Mouse (Mus musculus) adrenal gland, postnatal 36 days (tissue): ENCODE results near the gene Gins1. TPM values are rescaled to one million over a fixed set of nuclear protein-coding genes. Genes with fewer than 3 reads are reported as not detected.

Source experiments
- DNase-seq, 2 experiments: peaks; one replicate each; pipeline ENCODE4 v3.0.0; 2021; ENCODE audit warnings: mixed read lengths in 1 of 2
- total RNA-seq, 2 experiments: library from RNA; stranded (reverse); gene quantifications; 2 replicates each; pipeline ENCODE4 v1.2.3; 2021

Gene Gins1
- total RNA-seq, 2 experiments from 2014 or later = 3.5 to 3.9 TPM

DNA sequence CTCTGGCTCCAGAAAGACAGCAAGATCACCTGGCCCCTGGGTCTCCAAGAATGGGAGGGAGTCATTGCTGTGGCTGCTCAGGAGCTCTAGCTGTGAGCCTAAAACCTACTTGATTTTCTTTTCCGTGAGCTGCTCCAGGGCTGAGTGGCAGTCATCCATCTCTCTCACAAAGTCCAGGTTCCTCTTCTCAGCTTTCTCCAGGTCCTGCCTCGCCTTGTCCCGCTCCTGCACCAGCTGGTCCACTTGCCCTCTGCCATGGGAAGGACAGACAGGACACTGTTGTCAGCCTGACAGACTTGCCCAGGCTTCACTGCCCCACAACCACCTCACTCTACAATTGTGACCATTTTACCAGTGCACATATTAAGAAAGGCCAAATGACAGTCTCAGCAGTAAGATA is 58.0 kb downstream of the Gins1 start:
- DNase-seq = no peak

DNA sequence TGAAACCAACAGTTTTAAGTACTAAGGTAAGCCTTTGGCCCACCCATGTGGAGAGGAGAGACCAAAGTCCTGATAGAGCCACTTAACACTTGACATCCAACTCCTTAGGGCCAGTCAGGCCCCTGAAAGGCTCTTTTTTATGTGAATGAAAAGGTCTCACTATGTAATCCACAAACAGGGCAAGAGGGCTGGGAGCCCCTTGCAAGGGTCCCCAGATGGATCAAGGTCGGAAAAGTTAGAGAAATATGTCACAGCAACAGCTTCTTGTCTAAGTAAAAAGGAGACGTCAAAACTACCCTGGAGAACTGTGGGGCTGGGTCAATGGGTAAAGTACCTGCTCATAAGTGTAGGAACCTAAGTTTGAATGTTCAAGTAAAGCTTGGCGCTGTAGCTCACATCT is 59.4 kb downstream of the Gins1 start:
- no peak for DNase-seq

GRCm38 (mm10) chr2:150965951-150966350 is 60.8 kb downstream of the Gins1 start:
- no peak for DNase-seq

DNA sequence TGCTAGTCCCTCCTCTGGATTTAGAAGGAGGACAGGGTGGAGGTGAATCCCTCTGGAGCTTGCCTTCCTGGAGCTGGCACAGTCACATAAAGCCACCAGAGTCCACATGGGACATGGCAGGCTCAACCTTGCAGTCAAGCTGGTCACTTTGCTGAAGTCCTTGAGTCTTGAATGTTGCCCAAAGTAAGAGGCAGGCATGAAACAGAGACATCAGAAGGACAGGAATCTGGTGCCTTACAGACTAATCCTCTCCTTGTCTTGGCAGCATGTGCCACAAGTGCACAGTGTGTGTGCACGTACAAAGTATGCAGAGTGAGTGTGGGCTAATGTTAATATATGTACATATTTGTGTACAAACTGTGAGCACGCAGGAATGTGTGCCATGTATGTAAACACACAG is 62.3 kb downstream of the Gins1 start:
- no peak for DNase-seq

DNA sequence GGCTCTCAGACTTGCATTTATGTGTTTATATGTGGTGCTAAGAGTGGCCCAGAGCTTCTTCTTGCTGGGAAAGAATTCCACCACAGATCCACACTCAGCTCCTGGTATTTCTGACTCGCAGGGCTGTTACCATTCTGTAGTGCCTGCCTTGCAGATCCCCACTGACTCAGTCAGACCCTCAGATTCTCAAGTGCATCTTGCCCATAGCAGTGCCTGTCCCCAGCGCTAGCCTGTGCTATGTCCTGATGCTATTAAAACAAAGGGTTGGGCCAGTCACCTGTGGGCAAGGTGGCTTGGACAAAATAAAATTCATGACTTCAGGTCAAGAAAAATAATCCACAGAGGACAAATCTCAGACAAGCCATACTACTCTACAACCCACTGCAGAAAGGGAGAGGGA is 64.0 kb downstream of the Gins1 start:
- DNase-seq = no peak

DNA sequence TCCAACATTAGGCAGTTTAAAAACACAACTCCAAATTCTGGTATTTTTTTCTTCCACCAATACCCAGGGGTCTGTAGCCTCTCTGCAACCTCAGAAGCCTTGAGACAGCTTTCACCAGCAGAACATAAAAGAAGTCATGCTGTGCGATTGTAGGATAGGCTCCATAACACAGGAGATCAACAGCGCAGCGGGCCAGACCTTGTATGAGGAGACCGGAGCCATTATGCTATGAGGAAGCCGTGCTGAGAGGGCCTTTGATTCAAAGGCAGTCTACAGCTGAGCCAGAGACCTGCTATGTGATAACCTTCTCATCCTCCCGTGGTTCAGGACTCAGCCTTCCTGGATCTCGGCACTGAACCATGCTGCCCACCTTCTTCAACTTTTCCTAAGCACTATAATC is 66.7 kb downstream of the Gins1 start:
- DNase-seq = no peak

GRCm38 (mm10) chr2:150972681-150973080 is 67.5 kb downstream of the Gins1 start:
- DNase-seq = no peak

GRCm38 (mm10) chr2:150973401-150974115 is 68.4 kb downstream of the Gins1 start:
- no peak for DNase-seq

- DNase-seq = no peak
Observed at GRCm38 (mm10) chr2:150976871-150977270, 71.7 kb downstream of the Gins1 start.

DNA sequence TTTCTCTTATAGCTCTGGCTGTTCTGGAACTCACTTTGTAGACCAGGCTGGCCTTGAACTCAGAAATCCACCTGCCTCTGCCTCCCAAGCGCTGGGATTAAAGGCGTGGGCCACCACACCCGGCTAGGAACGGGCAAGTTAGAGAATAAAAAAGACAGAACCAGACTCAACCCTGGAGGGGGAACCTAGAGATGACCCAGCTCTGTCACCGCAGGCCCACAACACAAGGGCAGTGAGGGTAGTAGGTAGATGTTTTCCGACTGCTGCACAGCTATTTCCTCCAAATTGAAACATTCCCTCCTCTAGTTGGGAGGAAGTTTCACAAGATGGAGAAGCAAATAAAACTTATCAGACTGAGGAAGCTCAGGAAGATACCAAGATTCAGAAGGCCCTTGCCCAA is 72.5 kb downstream of the Gins1 start:
- DNase-seq = no peak

- no peak for DNase-seq
Observed at GRCm38 (mm10) chr2:150978791-150979190, 73.6 kb downstream of the Gins1 start.

DNA sequence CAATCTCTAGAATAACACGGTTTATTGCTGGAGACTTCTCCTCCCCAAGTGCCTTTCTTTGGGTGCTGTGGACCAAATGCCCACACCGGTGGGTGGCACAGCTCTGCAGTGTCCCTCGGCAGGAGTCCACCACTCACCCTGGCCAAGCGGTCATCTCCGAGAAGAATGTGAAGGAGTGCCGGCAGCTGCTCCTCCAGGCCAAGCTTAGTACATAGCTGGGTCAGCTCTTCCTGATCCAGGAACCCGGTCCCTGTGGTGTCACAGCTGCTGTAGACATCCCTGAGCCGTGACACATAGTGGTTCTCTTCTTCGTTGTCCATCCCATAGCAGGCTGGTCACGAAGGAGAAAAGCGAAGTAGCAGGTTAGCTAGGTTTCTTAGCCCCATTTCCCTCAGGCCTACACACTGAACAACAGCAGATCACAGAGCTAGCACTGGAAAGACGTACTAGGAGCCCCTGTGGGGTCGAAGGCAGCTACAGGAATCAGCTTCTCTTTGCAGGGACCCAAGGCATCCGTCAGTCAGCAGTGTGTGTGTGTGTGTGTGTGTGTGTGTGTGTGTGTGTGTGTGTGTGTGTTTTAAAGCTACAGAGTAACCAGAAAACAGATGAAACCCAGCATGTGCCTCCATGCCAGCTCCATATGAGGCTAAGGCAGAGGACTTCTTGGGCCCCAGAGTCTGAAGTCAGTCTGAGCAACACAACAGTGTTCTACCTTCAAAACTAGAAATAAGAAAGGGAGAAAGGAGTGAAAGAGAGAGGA is 74.8 kb downstream of the Gins1 start:
- DNase-seq = no peak

Other genes starting within 250 kb of the Gins1 start
- 10 to 100 TPM; 23.2 to 29.1 TPM for gene Acss1, start 236.9 kb upstream of the Gins1 start, total RNA-seq
- gene Vsx1, start 216.0 kb upstream of the Gins1 start, total RNA-seq = not detected
- gene Entpd6, start 156.4 kb upstream of the Gins1 start, total RNA-seq = 10 to 100 TPM in 1 of 2 experiments, 1 to 10 TPM in 1; 7.2 to 11.4 TPM
- gene Pygb, start 118.7 kb upstream of the Gins1 start, total RNA-seq = 10 to 100 TPM; 41.5 to 42.6 TPM
- gene Abhd12, start 659 bp upstream of the Gins1 start, total RNA-seq = 10 to 100 TPM; 67.0 to 72.7 TPM
- 10 to 100 TPM; 15.4 to 24.7 TPM for gene Ninl, start 134.0 kb downstream of the Gins1 start, total RNA-seq
- 10 to 100 TPM in 1 of 2 experiments, 1 to 10 TPM in 1; 8.7 to 11.1 TPM for gene Nanp, start 134.0 kb downstream of the Gins1 start, total RNA-seq
- not detected for gene Gm14151, start 186.9 kb downstream of the Gins1 start, total RNA-seq
- gene Gm14147, start 192.8 kb downstream of the Gins1 start, total RNA-seq = not detected